Mouse (Mus musculus) lung, postnatal 10 days (tissue): ENCODE results near the gene Txnrd3.

Experiments
- DNase-seq: peaks from one replicate; pipeline ENCODE4 v3.0.0; 2021

Txnrd3 gene

DNA sequence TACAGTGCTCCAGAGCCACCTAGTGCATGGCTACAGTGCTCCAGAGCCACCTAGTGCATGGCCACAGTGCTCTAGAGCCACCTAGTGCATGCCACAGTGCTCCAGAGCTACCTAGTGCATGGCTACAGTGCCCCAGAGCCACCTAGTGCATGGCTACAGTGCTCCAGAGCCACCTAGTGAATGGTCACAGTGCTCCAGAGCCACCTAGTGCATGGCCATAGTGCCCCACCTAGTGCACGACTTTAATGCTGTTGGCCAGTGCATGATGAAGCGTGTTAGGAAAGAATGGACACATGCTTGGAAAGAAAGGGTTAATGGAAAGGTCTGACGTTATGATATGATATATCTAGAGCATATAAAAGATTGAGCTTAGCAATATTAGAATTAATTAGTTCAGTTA, 14.6 kb downstream of the Txnrd3 start:
- no peak for DNase-seq

GRCm38 (mm10) chr6:89658931-89659330, 15.1 kb downstream of the Txnrd3 start:
- no peak for DNase-seq

GRCm38 (mm10) chr6:89659692-89660423, 16.1 kb downstream of the Txnrd3 start:
- DNase-seq, result peak; percentile 63

- no peak for DNase-seq
Observed at GRCm38 (mm10) chr6:89660490-89660889, 16.7 kb downstream of the Txnrd3 start.

- DNase-seq, result no peak
Observed at GRCm38 (mm10) chr6:89662521-89662920, 18.7 kb downstream of the Txnrd3 start.

GRCm38 (mm10) chr6:89665155-89665554, 21.4 kb downstream of the Txnrd3 start:
- no peak for DNase-seq

- DNase-seq, result no peak
Observed at GRCm38 (mm10) chr6:89665667-89666066, 21.9 kb downstream of the Txnrd3 start.

- DNase-seq, result no peak
Observed at GRCm38 (mm10) chr6:89666976-89667375, 23.2 kb downstream of the Txnrd3 start.

GRCm38 (mm10) chr6:89669556-89669955, 25.8 kb downstream of the Txnrd3 start:
- no peak for DNase-seq

- DNase-seq, result no peak
Observed at GRCm38 (mm10) chr6:89671431-89671830, 27.6 kb downstream of the Txnrd3 start.

GRCm38 (mm10) chr6:89672641-89673040, 28.9 kb downstream of the Txnrd3 start:
- no peak for DNase-seq

- no peak for DNase-seq
Observed at GRCm38 (mm10) chr6:89673135-89673780, 29.5 kb downstream of the Txnrd3 start.

GRCm38 (mm10) chr6:89678522-89678921, 34.7 kb downstream of the Txnrd3 start:
- no peak for DNase-seq

- DNase-seq, result peak; percentile 75
Observed at GRCm38 (mm10) chr6:89679291-89679835, 35.6 kb downstream of the Txnrd3 start.

GRCm38 (mm10) chr6:89680155-89680554, 36.4 kb downstream of the Txnrd3 start:
- peak; percentile 85 for DNase-seq

- no peak for DNase-seq
Observed at GRCm38 (mm10) chr6:89684231-89684630, 40.4 kb downstream of the Txnrd3 start.

DNA sequence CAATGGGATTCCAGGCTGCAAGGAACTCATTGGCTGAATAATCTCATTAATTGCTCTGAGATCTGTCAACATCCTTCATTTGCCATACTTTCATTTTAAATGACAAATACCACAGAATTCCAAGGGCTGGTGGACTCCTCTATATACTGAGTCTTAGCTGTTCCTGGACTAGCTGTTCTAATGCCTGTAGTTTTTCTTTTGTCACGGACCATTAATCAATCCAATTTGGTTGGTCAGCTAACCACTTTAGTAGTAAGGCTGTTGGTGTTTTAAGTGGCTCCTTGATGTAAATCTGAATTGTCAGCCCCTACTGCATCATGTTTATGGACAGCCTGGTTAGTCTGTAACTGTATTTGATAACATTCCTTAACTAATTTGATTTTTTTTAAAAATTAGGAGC, 43.3 kb downstream of the Txnrd3 start:
- no peak for DNase-seq

- DNase-seq, result no peak
Observed at GRCm38 (mm10) chr6:89706624-89707023, 62.8 kb downstream of the Txnrd3 start.

- DNase-seq, result no peak
Observed at GRCm38 (mm10) chr6:89707240-89707639, 63.5 kb downstream of the Txnrd3 start, which contains the start of gene Vmn1r40. Gene Vmn1r40 (plus strand): TSS chr6:89707540.

- DNase-seq, result no peak
Observed at GRCm38 (mm10) chr6:89718051-89718450, 74.3 kb downstream of the Txnrd3 start.
